In the genomic region with DNA sequence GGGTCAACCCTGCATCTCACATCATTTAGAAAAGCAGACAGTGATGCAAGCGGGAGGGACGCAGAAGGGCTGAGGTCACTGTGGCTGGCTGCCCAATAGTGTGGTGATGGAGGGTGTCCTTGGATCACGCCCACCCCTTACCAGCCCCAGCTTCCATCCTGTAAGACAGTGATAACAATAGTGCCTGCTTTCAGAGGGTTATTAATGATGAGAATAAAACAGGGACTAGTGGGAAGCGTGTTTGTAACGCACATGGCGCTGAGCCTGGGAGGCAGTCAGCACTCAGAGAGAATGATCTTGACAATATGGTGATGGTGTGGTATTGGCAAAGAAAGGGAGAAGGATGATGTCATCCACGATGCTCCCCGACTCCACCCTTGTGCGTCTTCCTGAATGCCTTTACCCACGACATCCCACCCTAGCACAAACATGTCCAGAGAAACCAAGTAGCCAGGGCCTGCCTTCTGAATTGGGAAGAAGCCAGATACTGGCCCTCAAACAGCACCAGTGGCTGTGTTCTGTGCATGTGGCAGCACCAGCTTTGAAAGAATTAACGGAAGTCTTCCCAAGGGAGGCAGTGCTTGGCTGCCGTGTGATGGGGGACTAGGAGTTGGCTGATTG, we compare ENCODE assay signal across 10 mouse cellular contexts. TPM values are rescaled to one million over a fixed set of nuclear protein-coding genes. Genes with fewer than 3 reads are reported as not detected.
DNase-seq lines count a peak whose midpoint lies in the region.
"Had no signal": no experiment of that assay in that cellular context is flagged by ENCODE, and none has a peak within 500 bp of the region (broad histone marks: within the 10 kb centered on the region; RNA-seq: fewer than 3 reads in every experiment).

No protein-coding gene starts in this region.

- DNase-seq in adrenal gland, postnatal 10 days: peak; percentile 23
- DNase-seq in adrenal gland, adult 18-20 months (ENCODE audit: low spot score in 2 of 2): no peak
- DNase-seq in lung, postnatal 10 days: peak; percentile 68
- no peak for DNase-seq in lung, postnatal 36 days
- peak; percentile 40 for DNase-seq in gastrocnemius, postnatal 25 days
- peak; percentile 46 to 61 for DNase-seq in layer of hippocampus, postnatal 14 days (ENCODE audit: low spot score in 2 of 2)
- no peak for DNase-seq in embryo, embryonic 11 days
- no peak for DNase-seq in right cerebral cortex, postnatal 14 days
- DNase-seq: cerebellum, adult 11-12 months had no signal

RNA-seq across cellular contexts. Expression of a gene that starts 27.9 kb away (rescaled TPM):
- 1 to 10 TPM; 7.0 to 7.2 TPM for total RNA-seq in adrenal gland, postnatal 10 days (2021)
- 10 to 100 TPM; 16.7 to 16.9 TPM for total RNA-seq in adrenal gland, adult 18-20 months (2021)
- total RNA-seq in gastrocnemius, postnatal 25 days (2021): 1 to 10 TPM; 1.3 to 1.6 TPM
- total RNA-seq in layer of hippocampus, postnatal 14 days (2021): 1 to 10 TPM; 3.8 to 4.1 TPM
- total RNA-seq: monocyte, adult 5-6 weeks had no signal

RNA-seq across cellular contexts. Expression of a gene that starts 51.2 kb away (rescaled TPM):
- under 1 TPM in 1 of 2 experiments, not detected in 1; 0.09 TPM for total RNA-seq in adrenal gland, postnatal 10 days (2021)
- not detected for total RNA-seq in adrenal gland, adult 18-20 months (2021)
- total RNA-seq in gastrocnemius, postnatal 25 days (2021): under 1 TPM in 1 of 2 experiments, not detected in 1; 0.15 TPM
- total RNA-seq in layer of hippocampus, postnatal 14 days (2021): not detected
- total RNA-seq: monocyte, adult 5-6 weeks had no signal

Comparison
In these comparisons a context has a peak if more than half of its experiments do, and no peak if none do; other contexts are left out.
1. DNase-seq: peak in adrenal gland, postnatal 10 days (single experiment), lung, postnatal 10 days (single experiment), gastrocnemius, postnatal 25 days (single experiment) and layer of hippocampus, postnatal 14 days (2 of 2); none in adrenal gland, adult 18-20 months (0 of 2), lung, postnatal 36 days (single experiment), embryo, embryonic 11 days (single experiment) and right cerebral cortex, postnatal 14 days (single experiment).